Comparison of ENCODE assay signal across 8 mouse cellular contexts in the genomic region with DNA sequence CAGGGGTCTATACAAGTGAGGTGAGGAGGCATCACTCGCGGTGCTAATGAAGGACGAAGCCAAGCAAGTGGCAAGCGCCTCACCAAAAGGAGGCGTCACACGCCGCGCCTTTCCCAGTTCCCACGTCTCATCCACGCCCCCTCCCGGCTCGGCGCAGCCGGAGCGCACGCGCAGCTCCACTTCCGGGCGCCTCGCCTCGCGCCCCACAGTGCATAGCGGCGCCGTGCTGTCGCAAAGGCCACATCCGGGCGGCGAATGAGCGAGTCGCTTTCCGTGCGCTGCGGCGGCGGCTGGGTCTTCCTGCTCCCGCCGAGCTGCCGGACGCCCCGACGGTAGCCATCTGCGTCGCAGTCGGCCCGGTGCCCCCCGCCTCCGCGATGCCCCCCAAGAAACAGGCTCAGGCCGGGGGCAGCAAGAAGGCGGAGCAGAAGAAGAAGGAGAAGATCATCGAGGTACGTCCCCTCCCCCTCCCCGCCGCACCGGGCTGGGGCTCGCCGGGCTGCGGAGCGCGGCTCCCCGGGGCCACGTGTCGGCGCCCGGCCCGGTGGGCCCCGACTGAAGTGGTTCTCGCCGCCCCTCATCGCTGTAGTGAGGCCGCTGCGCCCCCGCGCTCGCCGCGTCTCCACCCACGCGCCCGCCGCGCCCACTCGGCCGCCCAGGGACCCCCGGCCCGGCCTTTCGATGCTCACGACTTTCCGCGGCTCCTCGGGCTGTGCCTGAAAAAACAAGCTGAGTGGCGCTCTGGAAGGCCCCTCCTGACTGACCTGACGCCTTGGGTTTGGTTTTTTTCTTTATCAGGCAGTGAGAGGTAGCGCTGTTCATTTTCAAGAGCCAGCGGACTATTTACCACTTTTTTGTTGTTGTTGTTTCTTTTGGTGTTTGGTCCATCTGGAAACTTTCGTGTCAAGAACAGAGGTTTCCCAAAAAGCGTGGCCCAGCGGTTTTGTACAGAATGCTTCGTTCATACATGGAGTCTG. TPM values are rescaled to one million over a fixed set of nuclear protein-coding genes. Genes with fewer than 3 reads are reported as not detected.
A peak's percentile ranks its signal among the peaks of the same experiment; 100 is the strongest.
DNase-seq lines count a peak whose midpoint lies in the region; ATAC-seq and TF ChIP-seq lines count a peak whose summit lies in the region.

A gene (plus strand): TSS at position 160 of the 977 bp plus-strand sequence.

- no peaks in the 10 kb centered on the region for H3K27me3 ChIP-seq in CH12.LX (replicated peaks)
- H3K27me3 ChIP-seq in forebrain, embryonic 11.5 days (ENCODE audit: control insufficient read depth, insufficient read depth, low read length), result no peaks in the 10 kb centered on the region
- no peaks in the 10 kb centered on the region for H3K27me3 ChIP-seq in heart, embryonic 16.5 days (ENCODE audit: control insufficient read depth, insufficient read depth, low read length)
- H3K27me3 ChIP-seq in liver, embryonic 15.5 days, result no peaks in the 10 kb centered on the region
- H3K27me3 ChIP-seq in neural tube, embryonic 12.5 days (replicated peaks), result no peaks in the 10 kb centered on the region

- peak within 1 kb of the TSS; percentile 55 for H3K4me2 ChIP-seq in CH12.LX (ENCODE audit: insufficient read depth, low read depth, poor library complexity, severe bottlenecking)
- H3K4me2 ChIP-seq in forebrain, embryonic 11.5 days (ENCODE audit: low read depth, low read length, severe bottlenecking), result peak within 1 kb of the TSS; percentile 72
- peak within 1 kb of the TSS; percentile 84 for H3K4me2 ChIP-seq in heart, embryonic 16.5 days (ENCODE audit: low read depth, low read length)
- peak within 1 kb of the TSS; percentile 86 for H3K4me2 ChIP-seq in liver, embryonic 15.5 days
- H3K4me2 ChIP-seq in neural tube, embryonic 12.5 days (replicated peaks), result peak within 1 kb of the TSS; percentile 76

- TF ChIP-seq CTCF in CH12.LX (conservative IDR thresholded peaks at IDR 0.05 in 1 of 2, IDR thresholded peaks at IDR 0.05 in 1 of 2; ENCODE audit: low read depth in 2 of 2, low read length in 2 of 2), result peak in 1 of 2 experiments; percentile 74; a peak in 2 of 4 replicates

- peak within 1 kb of the TSS; percentile 96 for H3K9ac ChIP-seq in CH12.LX (ENCODE audit: insufficient read depth, low read depth)
- H3K9ac ChIP-seq in forebrain, embryonic 11.5 days (ENCODE audit: low read length), result peak within 1 kb of the TSS; percentile 85
- H3K9ac ChIP-seq in heart, embryonic 16.5 days (ENCODE audit: low read length), result peak within 1 kb of the TSS; percentile 97
- H3K9ac ChIP-seq in liver, embryonic 15.5 days, result peak within 1 kb of the TSS; percentile 96
- H3K9ac ChIP-seq in neural tube, embryonic 12.5 days, result peak within 1 kb of the TSS; percentile 92

- peaks cover 0 to 10% of the 10 kb centered on the region in 2 experiments for H3K36me3 ChIP-seq in CH12.LX (replicated peaks in 1 of 2; ENCODE audit: control insufficient read depth in 1 of 2, insufficient read depth in 1 of 2, low read length in 1 of 2)
- H3K36me3 ChIP-seq in forebrain, embryonic 11.5 days (ENCODE audit: control insufficient read depth, insufficient read depth, low read length), result no peaks in the 10 kb centered on the region
- H3K36me3 ChIP-seq in heart, embryonic 16.5 days (ENCODE audit: control insufficient read depth, insufficient read depth), result no peaks in the 10 kb centered on the region
- H3K36me3 ChIP-seq in liver, embryonic 15.5 days (replicated peaks), result no peaks in the 10 kb centered on the region
- no peaks in the 10 kb centered on the region for H3K36me3 ChIP-seq in neural tube, embryonic 12.5 days

- no peaks in the 10 kb centered on the region for H3K9me3 ChIP-seq in CH12.LX (replicated peaks; ENCODE audit: low read length)
- no peaks in the 10 kb centered on the region for H3K9me3 ChIP-seq in forebrain, embryonic 11.5 days (ENCODE audit: control insufficient read depth, low read length)
- H3K9me3 ChIP-seq in heart, embryonic 16.5 days (replicated peaks; ENCODE audit: control insufficient read depth, low read length), result no peaks in the 10 kb centered on the region
- no peaks in the 10 kb centered on the region for H3K9me3 ChIP-seq in liver, embryonic 15.5 days (replicated peaks)
- H3K9me3 ChIP-seq in neural tube, embryonic 12.5 days, result no peaks in the 10 kb centered on the region

- H3K79me2 ChIP-seq in CH12.LX (replicated peaks; ENCODE audit: control insufficient read depth, extremely low read depth, insufficient read depth, poor library complexity, severe bottlenecking), result peaks cover 46% of the 10 kb centered on the region

- WGBS in forebrain, embryonic 11.5 days, result under 1% methylated on average over 75 of the region's 100 CpGs
- WGBS in heart, embryonic 16.5 days, result under 1% methylated on average over 82 of the region's 100 CpGs
- WGBS in liver, embryonic 15.5 days (ENCODE audit: insufficient replicate concordance), result under 1% methylated on average over 92 of the region's 100 CpGs
- under 1% methylated on average over 99 of the region's 100 CpGs for WGBS in neural tube, embryonic 12.5 days

- no peak for TF ChIP-seq EP300 in CH12.LX (IDR thresholded peaks at IDR 0.05; ENCODE audit: low read length)

- ATAC-seq in forebrain, embryonic 11.5 days (replicated peaks; ENCODE audit: low FRiP score), result peak; percentile 99
- peak; percentile 100 for ATAC-seq in heart, embryonic 16.5 days (replicated peaks; ENCODE audit: extremely low read depth, insufficient read depth, low FRiP score)
- peak; percentile 99 for ATAC-seq in liver, embryonic 15.5 days (ENCODE audit: insufficient read depth)
- ATAC-seq in neural tube, embryonic 12.5 days (ENCODE audit: low FRiP score, low read depth), result peak; percentile 99

- H3K4me1 ChIP-seq in CH12.LX (ENCODE audit: control insufficient read depth in 1 of 2, insufficient read depth in 2 of 2), result peaks cover 11 to 59% of the 10 kb centered on the region in 2 experiments; a peak in 3 of 4 replicates
- H3K4me1 ChIP-seq in forebrain, embryonic 11.5 days (replicated peaks; ENCODE audit: control insufficient read depth, insufficient read depth, low read length), result no peaks in the 10 kb centered on the region; the same call in 1 of the 2 replicates
- peaks cover 11% of the 10 kb centered on the region for H3K4me1 ChIP-seq in heart, embryonic 16.5 days (ENCODE audit: control insufficient read depth, insufficient read depth, low read length)
- H3K4me1 ChIP-seq in liver, embryonic 15.5 days (replicated peaks), result peaks cover 27% of the 10 kb centered on the region
- H3K4me1 ChIP-seq in neural tube, embryonic 12.5 days, result peaks cover 15% of the 10 kb centered on the region

- dilution Hi-C loops in CH12.LX (cut with MboI; ENCODE audit: extremely low pct_ligation_motif_present, extremely low pct_unique_long_range_greater_than_20kb, low sequenced_read_pairs), result no loop called here

- H3K4me3 ChIP-seq in CH12.LX (replicated peaks in 1 of 3; ENCODE audit: low read depth in 2 of 3, low read length in 2 of 3, poor library complexity in 1 of 3), result peak within 1 kb of the TSS; percentile 53 to 75 (median 67)
- H3K4me3 ChIP-seq in forebrain, embryonic 11.5 days (ENCODE audit: low read depth, low read length), result peak within 1 kb of the TSS; percentile 94
- H3K4me3 ChIP-seq in heart, embryonic 16.5 days (ENCODE audit: low read length), result peak within 1 kb of the TSS; percentile 95
- H3K4me3 ChIP-seq in liver, embryonic 15.5 days (replicated peaks), result peak within 1 kb of the TSS; percentile 91
- H3K4me3 ChIP-seq in neural tube, embryonic 12.5 days, result peak within 1 kb of the TSS; percentile 91

- in situ Hi-C loops in CH12.LX (cut with MboI; ENCODE audit: low pct_ligation_motif_present, low pct_unique_long_range_greater_than_20kb, low sequenced_read_pairs), result no loop called here

- H3K27ac ChIP-seq in CH12.LX (ENCODE audit: insufficient read depth, low read depth), result peak within 1 kb of the TSS; percentile 57; the same call in 1 of the 2 replicates
- peak within 1 kb of the TSS; percentile 75 for H3K27ac ChIP-seq in forebrain, embryonic 11.5 days (ENCODE audit: low read depth, low read length)
- peak within 1 kb of the TSS; percentile 86 for H3K27ac ChIP-seq in heart, embryonic 16.5 days (ENCODE audit: low read length)
- H3K27ac ChIP-seq in liver, embryonic 15.5 days (replicated peaks), result peak within 1 kb of the TSS; percentile 87
- peak within 1 kb of the TSS; percentile 74; the same call in 1 of the 2 replicates for H3K27ac ChIP-seq in neural tube, embryonic 12.5 days

- DNase-seq in CH12.LX (ENCODE audit: extremely low read depth), result peak; percentile 92
- peak; percentile 88 for DNase-seq in c-Kit-positive CD71-positive TER-119-negative erythroid progenitor cells, embryonic 14.5 days (ENCODE audit: low read depth)
- DNase-seq in forebrain, embryonic 11.5 days (ENCODE audit: low spot score), result peak; percentile 97
- peak; percentile 94 to 97 for DNase-seq in kidney, postnatal 36 days
- peak; percentile 84 for DNase-seq in telencephalon, adult 2 months (ENCODE audit: low read depth, low spot score)

- peak; percentile 91 for TF ChIP-seq POLR2A in CH12.LX (IDR thresholded peaks at IDR 0.05; ENCODE audit: low read depth, low read length)

- peak; percentile 55 for TF ChIP-seq RAD21 in CH12.LX (IDR thresholded peaks at IDR 0.05; ENCODE audit: low read depth, low read length)

TF ChIP-seq in CH12.LX, 34 proteins besides CTCF, POLR2A, EP300 and RAD21 (continues in another document):
- TF ChIP-seq TBP (conservative IDR thresholded peaks at IDR 0.05; ENCODE audit: low read depth, low read length) (peak; percentile 70; the same call in 1 of the 2 replicates), CHD1 (IDR thresholded peaks at IDR 0.05; ENCODE audit: low read depth, low read length) (no peak), BHLHE40 (IDR thresholded peaks at IDR 0.05; ENCODE audit: low read depth, low read length) (peak; percentile 75), ETS1 (conservative IDR thresholded peaks at IDR 0.05; ENCODE audit: low read depth, low read length) (peak; percentile 21; the same call in 1 of the 2 replicates), ZKSCAN1 (IDR thresholded peaks at IDR 0.05; ENCODE audit: borderline replicate concordance, low read depth, low read length) (no peak), MYC (IDR thresholded peaks at IDR 0.05; ENCODE audit: low read depth, low read length) (peak; percentile 82), MEF2A (IDR thresholded peaks at IDR 0.05; ENCODE audit: borderline replicate concordance, low read depth, low read length) (peak; percentile 84), ZNF384 (IDR thresholded peaks at IDR 0.05; ENCODE audit: low read depth, low read length) (no peak), MXI1 (IDR thresholded peaks at IDR 0.05; ENCODE audit: low read depth, low read length) (peak; percentile 81), MAZ (IDR thresholded peaks at IDR 0.05; ENCODE audit: low read depth, low read length) (peak; percentile 82)

RNA-seq across cellular contexts. Expression of the gene that starts here (rescaled TPM):
- total RNA-seq in CH12.LX (2012; rRNA removed), result 172 and 176 TPM in 2 replicates
- total RNA-seq in CH12.LX (2014; rRNA removed), result 233 and 262 TPM in 2 replicates
- polyA plus RNA-seq in CH12.LX (2012; ENCODE audit: insufficient read length, low read depth), result 277 and 339 TPM in 2 replicates
- 159 and 178 TPM in 2 replicates for polyA plus RNA-seq in forebrain, embryonic 11.5 days (2014; fragmentation: Nextera tagmentation; extraction: Ambion mirVana)
- 70.8 and 91.3 TPM in 2 replicates for polyA plus RNA-seq in heart, embryonic 16.5 days (2015; fragmentation: Nextera tagmentation; extraction: Ambion mirVana)
- polyA plus RNA-seq in liver, embryonic 15.5 days (2015; fragmentation: Nextera tagmentation; extraction: Ambion mirVana), result 35.3 and 47.0 TPM in 2 replicates
- polyA plus RNA-seq in neural tube, embryonic 12.5 days (2016; fragmentation: Nextera tagmentation; extraction: Ambion mirVana), result 175 and 183 TPM in 2 replicates

Comparison
In these comparisons a context has a peak if more than half of its experiments do, and no peak if none do; other contexts are left out.
1. Peak in every context shown above with its lines: DNase-seq, ATAC-seq, H3K4me3 ChIP-seq and H3K27ac ChIP-seq.